Mouse (Mus musculus): ENCODE data around the gene Olfr1444. TPM values are rescaled to one million over a fixed set of nuclear protein-coding genes. Genes with fewer than 3 reads are reported as not detected.

Gene Olfr1444
- total RNA-seq (2014; fragmentation: Nextera tagmentation) (not detected in 2 replicates), total RNA-seq (2017) (not detected in 2 replicates)

- ATAC-seq (replicated peaks; ENCODE audit: poor library complexity, severe bottlenecking) = no peak
These were observed at the start of gene Olfr1444 for GRCm38 (mm10) chr19:12856983-12857382. Gene Olfr1444, plus strand, starts transcription at chr19:12857283.

- ATAC-seq (replicated peaks; ENCODE audit: poor library complexity, severe bottlenecking) = no peak
These were observed 44.3 kb upstream of the Olfr1444 start for GRCm38 (mm10) chr19:12812644-12813364.

DNA sequence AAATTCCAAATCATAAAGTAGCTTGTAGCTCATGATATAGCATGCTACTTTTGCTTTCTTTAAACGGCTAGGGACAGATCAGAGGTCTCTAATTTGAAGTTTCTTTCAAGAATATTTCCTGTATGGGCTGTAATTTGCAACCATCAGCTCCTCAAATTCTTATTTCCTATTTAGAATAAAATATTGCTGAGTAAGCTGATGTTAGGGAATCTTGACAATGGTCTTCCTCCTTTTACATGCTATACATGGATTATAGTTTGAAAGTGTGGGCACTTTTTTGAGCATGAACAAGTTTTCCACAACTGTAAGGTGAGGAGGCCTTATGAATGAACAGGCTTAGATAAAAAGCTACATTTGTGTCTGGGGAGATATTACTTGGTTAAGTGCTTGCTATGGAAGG lies 43.2 kb upstream of the Olfr1444 start:
- no peak for ATAC-seq (replicated peaks; ENCODE audit: poor library complexity, severe bottlenecking)

- peak; percentile 97 for ATAC-seq (replicated peaks; ENCODE audit: poor library complexity, severe bottlenecking)
These were observed 38.6 kb upstream of the Olfr1444 start for GRCm38 (mm10) chr19:12818507-12818906.

DNA sequence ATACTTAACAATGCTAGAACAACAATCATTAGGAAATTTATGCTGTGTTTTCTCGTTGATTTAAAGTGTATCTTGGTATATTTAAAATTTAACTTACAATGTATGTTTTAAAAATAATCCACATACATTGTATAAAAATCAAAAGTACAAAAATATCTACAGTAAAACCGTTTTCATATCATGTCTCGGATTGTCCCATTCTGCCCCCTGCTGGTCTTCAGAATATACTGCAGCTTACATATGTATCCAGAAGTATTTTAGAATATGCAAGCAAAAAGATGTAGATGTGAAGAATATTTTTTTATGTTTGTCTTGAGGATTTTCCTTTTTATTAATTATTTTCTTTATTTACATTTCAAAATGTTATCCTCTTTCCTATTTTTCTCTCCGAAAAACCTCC lies 36.7 kb upstream of the Olfr1444 start:
- peak; percentile 49 for ATAC-seq (replicated peaks; ENCODE audit: poor library complexity, severe bottlenecking)

DNA sequence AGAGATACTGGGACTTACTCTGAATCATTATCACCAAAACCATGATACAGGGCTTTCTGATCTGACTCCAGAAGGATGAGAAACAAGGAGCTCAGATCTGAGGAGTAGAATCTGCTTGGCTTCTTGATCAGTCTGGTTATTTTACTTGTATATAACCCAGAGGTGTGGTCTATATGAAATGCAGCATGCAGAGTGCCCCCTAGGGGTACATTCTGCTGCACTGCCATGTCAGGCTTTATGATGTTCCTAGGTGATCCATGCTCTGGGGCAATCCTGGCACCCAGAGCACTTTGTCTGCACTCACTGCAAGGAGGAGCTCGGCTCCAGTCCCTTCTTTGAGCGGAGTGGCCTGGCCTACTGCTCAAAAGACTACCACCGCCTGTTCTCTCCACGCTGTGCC lies 32.5 kb upstream of the Olfr1444 start:
- ATAC-seq (replicated peaks; ENCODE audit: poor library complexity, severe bottlenecking) = no peak; the same call in 1 of the 2 replicates

DNA sequence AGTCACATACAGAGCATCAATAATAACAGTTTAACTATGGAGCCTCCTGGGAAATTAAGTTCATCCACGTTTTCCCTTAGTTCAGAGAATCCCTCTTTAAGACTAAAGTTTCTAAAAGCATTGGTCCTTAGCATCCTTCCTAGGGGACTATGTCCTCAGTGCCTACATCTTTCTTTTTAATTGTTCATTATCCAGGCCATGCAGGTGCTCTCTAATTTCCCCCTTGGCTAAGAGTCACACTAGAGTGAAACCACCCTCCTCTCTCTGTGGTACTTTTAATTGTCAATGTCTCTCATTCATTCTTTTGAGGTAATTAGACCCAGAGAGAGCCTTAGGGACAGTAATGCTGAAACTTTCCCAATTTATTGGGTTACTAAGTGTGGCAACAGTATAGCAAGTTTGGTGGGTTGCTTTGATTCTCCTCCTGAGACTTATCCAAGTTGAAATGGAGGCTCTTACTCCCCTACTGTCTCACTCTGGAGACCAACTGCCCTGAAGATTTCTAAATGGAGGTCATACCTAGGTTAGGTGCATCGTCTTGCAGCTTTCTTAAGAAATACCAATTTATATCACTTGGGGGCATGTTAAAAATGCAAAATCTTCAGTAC lies 26.2 kb upstream of the Olfr1444 start:
- ATAC-seq (replicated peaks; ENCODE audit: poor library complexity, severe bottlenecking) = no peak

GRCm38 (mm10) chr19:12831559-12831958 lies 25.5 kb upstream of the Olfr1444 start:
- no peak for ATAC-seq (replicated peaks; ENCODE audit: poor library complexity, severe bottlenecking)

- ATAC-seq (replicated peaks; ENCODE audit: poor library complexity, severe bottlenecking) = peak; percentile 99
These were observed 23.5 kb upstream of the Olfr1444 start for GRCm38 (mm10) chr19:12833625-12834024.

DNA sequence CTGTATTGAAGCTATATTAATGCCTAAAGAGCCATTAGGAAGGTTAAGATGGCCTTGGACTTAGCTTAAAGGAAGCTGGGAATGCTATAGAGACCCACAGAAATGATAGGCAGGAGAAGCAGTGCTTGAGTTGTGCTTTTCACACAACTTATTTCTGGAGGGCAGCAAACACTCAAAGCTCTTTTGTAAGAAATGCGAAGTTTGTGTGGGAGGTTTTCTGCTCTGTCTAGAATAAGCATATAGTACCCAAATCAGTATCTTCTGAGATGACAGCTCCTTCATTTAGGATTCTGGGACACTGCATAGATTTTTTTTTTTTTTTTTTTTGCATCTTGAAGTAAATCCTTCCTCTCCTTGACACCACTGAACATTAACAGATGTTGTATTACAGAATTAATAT lies 18.6 kb upstream of the Olfr1444 start:
- no peak for ATAC-seq (replicated peaks; ENCODE audit: poor library complexity, severe bottlenecking)

DNA sequence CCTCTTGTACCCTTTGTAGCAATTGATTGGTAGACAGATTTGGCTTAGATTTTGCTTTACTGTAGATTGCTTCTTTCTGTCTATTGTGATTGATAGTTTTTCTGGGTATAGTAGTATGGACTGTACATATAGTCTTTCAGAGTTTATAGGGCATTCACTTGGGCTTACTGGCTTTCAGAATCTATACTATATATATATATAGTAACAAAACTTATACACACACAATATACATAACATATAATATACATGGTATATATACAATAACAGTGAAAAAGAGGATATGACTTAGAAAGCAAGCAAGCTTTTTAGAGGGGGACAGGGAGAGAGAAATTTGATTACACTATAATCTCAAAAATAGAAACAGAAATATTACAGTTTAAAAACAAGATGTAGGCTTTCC lies 10.7 kb upstream of the Olfr1444 start, which contains the start of gene Gm5244:
Gene Gm5244, plus strand, starts transcription at position 301 of the 400 bp plus-strand sequence.
- no peak for ATAC-seq (replicated peaks; ENCODE audit: poor library complexity, severe bottlenecking)

GRCm38 (mm10) chr19:12883555-12883954 lies 26.5 kb downstream of the Olfr1444 start, which contains the start of gene Olfr1445:
Gene Olfr1445, plus strand, starts transcription at chr19:12883855.
- ATAC-seq (replicated peaks; ENCODE audit: poor library complexity, severe bottlenecking) = no peak

DNA sequence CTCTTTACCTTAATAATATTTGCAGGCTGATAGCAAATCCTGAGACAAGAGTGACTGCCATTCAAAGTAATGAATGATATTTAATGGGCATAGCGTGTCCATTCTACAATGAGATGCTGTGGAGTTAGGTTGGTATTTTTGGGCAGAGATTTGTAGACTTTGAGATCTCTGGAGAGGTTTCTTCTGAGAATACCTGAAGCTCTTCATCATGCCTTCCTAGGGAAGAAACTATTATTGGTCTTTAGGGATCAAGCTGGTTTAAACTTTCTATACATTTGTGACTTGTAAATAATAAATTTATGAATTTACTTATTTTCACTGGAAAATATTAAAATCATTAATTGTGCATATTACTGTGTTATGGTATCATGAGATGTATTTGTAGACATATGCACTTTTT lies 36.3 kb downstream of the Olfr1444 start, which contains the start of gene Olfr1446:
Gene Olfr1446, minus strand, starts transcription at position 101 of the 400 bp plus-strand sequence.
- no peak for ATAC-seq (replicated peaks; ENCODE audit: poor library complexity, severe bottlenecking)

- no peak for ATAC-seq (replicated peaks; ENCODE audit: poor library complexity, severe bottlenecking)
These were observed 46.6 kb downstream of the Olfr1444 start, which contains the start of gene Olfr1447 for GRCm38 (mm10) chr19:12903643-12904042. Gene Olfr1447, minus strand, starts transcription at chr19:12903743.

Other genes starting within 250 kb of the Olfr1444 start
- gene Glyat, start 224.0 kb upstream of the Olfr1444 start, total RNA-seq (2014; fragmentation: Nextera tagmentation) = not detected in 2 replicates
- not detected in 2 replicates for gene Glyat, start 224.0 kb upstream of the Olfr1444 start, total RNA-seq (2017)
- not detected in 2 replicates for gene Olfr1442, start 186.8 kb upstream of the Olfr1444 start, total RNA-seq (2014; fragmentation: Nextera tagmentation)
- not detected in 2 replicates for gene Olfr1442, start 186.8 kb upstream of the Olfr1444 start, total RNA-seq (2017)
- not detected in 2 replicates for gene Olfr1443, start 179.2 kb upstream of the Olfr1444 start, total RNA-seq (2014; fragmentation: Nextera tagmentation)
- gene Olfr1443, start 179.2 kb upstream of the Olfr1444 start, total RNA-seq (2017) = not detected in 2 replicates
- gene Keg1, start 161.5 kb upstream of the Olfr1444 start, total RNA-seq (2014; fragmentation: Nextera tagmentation) = not detected in 2 replicates
- gene Keg1, start 161.5 kb upstream of the Olfr1444 start, total RNA-seq (2017) = not detected in 2 replicates
- gene Cntf, start 91.7 kb upstream of the Olfr1444 start, total RNA-seq (2014; fragmentation: Nextera tagmentation) = 8.0 TPM in 1 of 2 replicates, not detected in the other
- 1.2 and 1.4 TPM in 2 replicates for gene Cntf, start 91.7 kb upstream of the Olfr1444 start, total RNA-seq (2017)
- 58.7 and 61.6 TPM in 2 replicates for gene Zfp91, start 61.2 kb upstream of the Olfr1444 start, total RNA-seq (2014; fragmentation: Nextera tagmentation)
- gene Zfp91, start 61.2 kb upstream of the Olfr1444 start, total RNA-seq (2017) = 89.3 and 100 TPM in 2 replicates
- gene Lpxn, start 61.1 kb upstream of the Olfr1444 start, total RNA-seq (2014; fragmentation: Nextera tagmentation) = 7.8 and 9.9 TPM in 2 replicates
- 6.4 and 10.6 TPM in 2 replicates for gene Lpxn, start 61.1 kb upstream of the Olfr1444 start, total RNA-seq (2017)
- gene Gm5244, start 10.6 kb upstream of the Olfr1444 start, total RNA-seq (2014; fragmentation: Nextera tagmentation) = not detected in 2 replicates
- gene Gm5244, start 10.6 kb upstream of the Olfr1444 start, total RNA-seq (2017) = not detected in 2 replicates
- not detected in 2 replicates for gene Olfr1445, start 26.6 kb downstream of the Olfr1444 start, total RNA-seq (2014; fragmentation: Nextera tagmentation)
- not detected in 2 replicates for gene Olfr1445, start 26.6 kb downstream of the Olfr1444 start, total RNA-seq (2017)
- not detected in 2 replicates for gene Olfr1446, start 36.2 kb downstream of the Olfr1444 start, total RNA-seq (2014; fragmentation: Nextera tagmentation)
- gene Olfr1446, start 36.2 kb downstream of the Olfr1444 start, total RNA-seq (2017) = not detected in 2 replicates
- not detected in 2 replicates for gene Olfr1447, start 46.5 kb downstream of the Olfr1444 start, total RNA-seq (2014; fragmentation: Nextera tagmentation)
- gene Olfr1447, start 46.5 kb downstream of the Olfr1444 start, total RNA-seq (2017) = not detected in 2 replicates
- gene Olfr1448, start 67.1 kb downstream of the Olfr1444 start, total RNA-seq (2014; fragmentation: Nextera tagmentation) = not detected in 2 replicates
- not detected in 2 replicates for gene Olfr1448, start 67.1 kb downstream of the Olfr1444 start, total RNA-seq (2017)
- not detected in 2 replicates for gene Olfr1449, start 73.6 kb downstream of the Olfr1444 start, total RNA-seq (2014; fragmentation: Nextera tagmentation)
- not detected in 2 replicates for gene Olfr1449, start 73.6 kb downstream of the Olfr1444 start, total RNA-seq (2017)
- gene Olfr1450, start 93.0 kb downstream of the Olfr1444 start, total RNA-seq (2014; fragmentation: Nextera tagmentation) = not detected in 2 replicates
- gene Olfr1450, start 93.0 kb downstream of the Olfr1444 start, total RNA-seq (2017) = not detected in 2 replicates
- not detected in 2 replicates for gene Olfr1451, start 137.7 kb downstream of the Olfr1444 start, total RNA-seq (2014; fragmentation: Nextera tagmentation)
- gene Olfr1451, start 137.7 kb downstream of the Olfr1444 start, total RNA-seq (2017) = not detected in 2 replicates
- not detected in 2 replicates for gene Olfr1453, start 171.0 kb downstream of the Olfr1444 start, total RNA-seq (2014; fragmentation: Nextera tagmentation)
- gene Olfr1453, start 171.0 kb downstream of the Olfr1444 start, total RNA-seq (2017) = not detected in 2 replicates
- not detected in 2 replicates for gene Olfr1454, start 203.3 kb downstream of the Olfr1444 start, total RNA-seq (2014; fragmentation: Nextera tagmentation)
- gene Olfr1454, start 203.3 kb downstream of the Olfr1444 start, total RNA-seq (2017) = not detected in 2 replicates
- gene Olfr1457, start 240.6 kb downstream of the Olfr1444 start, total RNA-seq (2014; fragmentation: Nextera tagmentation) = not detected in 2 replicates
- gene Olfr1457, start 240.6 kb downstream of the Olfr1444 start, total RNA-seq (2017) = not detected in 2 replicates
- not detected in 2 replicates for gene Olfr1458, start 249.5 kb downstream of the Olfr1444 start, total RNA-seq (2014; fragmentation: Nextera tagmentation)
- gene Olfr1458, start 249.5 kb downstream of the Olfr1444 start, total RNA-seq (2017) = not detected in 2 replicates